Mouse (Mus musculus): ENCODE measurements around the gene Il5ra. TPM values are rescaled to one million over a fixed set of nuclear protein-coding genes. Genes with fewer than 3 reads are reported as not detected.

Gene Il5ra
- polyA plus RNA-seq, 1 experiment from 2014 or later, result not detected

DNA sequence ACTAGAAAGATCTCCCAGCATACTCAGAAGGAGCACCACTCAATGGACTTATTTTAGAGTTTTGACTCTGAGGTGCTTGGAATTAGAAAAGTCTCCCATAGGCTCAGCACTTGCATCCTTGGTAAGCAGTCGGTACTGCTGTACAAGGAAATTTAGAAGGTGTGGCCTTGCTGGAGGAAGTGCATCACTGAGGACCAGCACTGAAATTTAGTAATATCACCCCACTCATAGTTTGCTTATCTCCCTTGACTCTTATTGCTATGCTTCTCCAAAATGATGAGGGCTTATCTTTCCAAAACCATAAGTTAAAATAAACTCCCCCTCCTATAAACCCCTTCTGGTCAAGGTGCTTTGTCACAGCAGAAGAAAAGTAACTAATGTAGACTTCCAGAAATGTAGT, 12.6 kb upstream of the Il5ra start:
- Histone ChIP-seq H3K4me3 (ENCODE audit: low read depth, low read length) (no peak overlapping the region), H3K4me1 (replicated peaks; ENCODE audit: control insufficient read depth, insufficient read depth, low read length) (no peaks in the 10 kb centered on the region), H3K9me3 (ENCODE audit: control insufficient read depth) (no peaks in the 10 kb centered on the region), H3K9ac (ENCODE audit: low read depth, low read length) (no peak overlapping the region), H3K36me3 (ENCODE audit: control insufficient read depth, insufficient read depth) (no peaks in the 10 kb centered on the region), H3K27ac (ENCODE audit: low read depth, low read length) (no peak overlapping the region), H3K27me3 (replicated peaks; ENCODE audit: control insufficient read depth, insufficient read depth, low read length) (no peaks in the 10 kb centered on the region; the same call in 1 of the 2 replicates), H3K4me2 (replicated peaks; ENCODE audit: low read depth) (no peak overlapping the region)
- WGBS, result 79% methylated on average over 1 of the region's 1 CpGs
- ATAC-seq, result no peak
- no peak for TF ChIP-seq CTCF (IDR thresholded peaks at IDR 0.05; ENCODE audit: low read depth)

DNA sequence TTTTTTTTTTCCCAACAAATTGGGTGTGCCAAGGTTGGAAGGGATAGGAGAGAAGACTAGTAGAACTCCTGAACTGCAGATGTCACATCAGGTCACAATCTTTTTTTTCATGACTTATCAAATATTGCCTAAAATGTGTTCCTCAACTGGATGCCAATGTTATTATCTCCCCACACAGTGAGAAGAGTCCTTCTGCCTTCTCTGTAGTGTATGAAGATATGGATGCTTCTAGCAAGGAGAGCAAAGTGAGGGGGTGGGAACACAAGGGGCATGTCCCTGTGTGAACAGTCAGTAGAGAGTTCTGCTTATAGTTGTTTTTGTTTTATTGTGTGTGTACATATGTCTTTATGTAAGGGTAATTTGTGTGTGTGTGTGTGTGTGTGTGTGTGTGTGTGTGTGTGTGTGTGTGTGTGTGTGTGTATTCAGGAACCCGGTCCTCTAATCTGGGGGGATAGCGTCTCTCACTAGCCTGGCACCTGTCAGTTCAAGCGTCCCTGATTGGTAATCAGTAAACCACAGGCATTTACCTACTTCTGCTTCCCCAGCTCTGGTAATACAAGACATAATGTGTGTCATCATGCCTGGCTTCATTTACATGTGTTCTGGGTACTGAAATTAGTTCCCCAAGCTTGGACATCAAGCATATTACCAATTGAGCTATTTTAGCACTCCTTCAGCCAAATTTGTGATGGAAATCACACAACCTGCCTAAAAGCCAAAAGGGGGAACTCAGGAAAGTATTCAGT, 11.8 kb upstream of the Il5ra start:
- Histone ChIP-seq H3K4me2 (replicated peaks; ENCODE audit: low read depth) (no peak overlapping the region), H3K27ac (ENCODE audit: low read depth, low read length) (no peak overlapping the region), H3K4me1 (replicated peaks; ENCODE audit: control insufficient read depth, insufficient read depth, low read length) (no peaks in the 10 kb centered on the region), H3K4me3 (ENCODE audit: low read depth, low read length) (no peak overlapping the region), H3K27me3 (replicated peaks; ENCODE audit: control insufficient read depth, insufficient read depth, low read length) (no peaks in the 10 kb centered on the region; the same call in 1 of the 2 replicates), H3K36me3 (ENCODE audit: control insufficient read depth, insufficient read depth) (no peaks in the 10 kb centered on the region), H3K9me3 (ENCODE audit: control insufficient read depth) (no peaks in the 10 kb centered on the region), H3K9ac (ENCODE audit: low read depth, low read length) (no peak overlapping the region)
- no peak for ATAC-seq
- no peak for TF ChIP-seq CTCF (IDR thresholded peaks at IDR 0.05; ENCODE audit: low read depth)
- WGBS, result 88% methylated on average over 3 of the region's 3 CpGs

DNA sequence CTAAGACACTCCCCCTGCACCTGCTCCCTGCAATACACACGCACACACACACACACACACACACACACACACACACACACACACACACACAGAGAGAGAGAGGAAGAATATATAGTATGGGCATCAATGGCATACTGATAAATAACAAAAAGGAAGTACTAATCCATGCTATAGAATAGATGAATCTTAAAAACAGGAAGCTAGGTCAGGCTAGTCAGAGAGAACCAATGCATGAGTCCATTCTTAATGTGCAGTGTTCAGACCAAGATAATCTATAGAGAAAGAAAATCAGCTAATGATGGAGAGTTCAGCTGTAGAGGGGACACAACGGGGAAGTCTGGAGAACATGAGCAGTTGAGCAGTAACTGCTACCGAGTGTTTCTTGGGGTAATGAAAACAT, 9.5 kb upstream of the Il5ra start:
- no peaks in the 10 kb centered on the region for H3K27me3 ChIP-seq (replicated peaks; ENCODE audit: control insufficient read depth, insufficient read depth, low read length)
- no peak for ATAC-seq
- H3K27ac ChIP-seq (ENCODE audit: low read depth, low read length), result no peak overlapping the region
- no peak overlapping the region for H3K4me3 ChIP-seq (ENCODE audit: low read depth, low read length)
- TF ChIP-seq CTCF (IDR thresholded peaks at IDR 0.05; ENCODE audit: low read depth), result no peak
- H3K9ac ChIP-seq (ENCODE audit: low read depth, low read length), result no peak overlapping the region
- H3K9me3 ChIP-seq (ENCODE audit: control insufficient read depth), result no peaks in the 10 kb centered on the region
- WGBS, result 71% methylated on average over 3 of the region's 3 CpGs
- no peaks in the 10 kb centered on the region for H3K36me3 ChIP-seq (ENCODE audit: control insufficient read depth, insufficient read depth)
- no peaks in the 10 kb centered on the region for H3K4me1 ChIP-seq (replicated peaks; ENCODE audit: control insufficient read depth, insufficient read depth, low read length)
- H3K4me2 ChIP-seq (replicated peaks; ENCODE audit: low read depth), result no peak overlapping the region

DNA sequence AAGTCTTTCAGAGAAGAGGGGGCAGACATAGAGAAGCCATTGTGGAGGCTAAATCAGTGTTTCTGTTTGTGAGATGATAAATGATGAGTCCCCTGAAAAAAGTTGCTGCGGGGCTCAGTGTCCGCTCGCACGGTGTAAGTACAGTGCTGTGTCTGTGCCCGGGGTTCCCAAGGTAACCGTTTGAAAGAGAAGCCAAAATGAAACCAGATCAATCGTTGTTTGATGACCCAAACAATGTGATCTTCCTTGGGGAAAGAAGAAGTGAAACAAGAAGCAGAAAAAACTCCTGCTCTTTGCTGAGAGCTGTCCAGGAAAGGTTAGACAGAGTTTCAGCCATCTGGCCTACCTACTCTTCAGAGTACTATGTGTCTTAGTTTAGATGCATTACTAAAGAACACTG, 1.5 kb upstream of the Il5ra start:
- 85% methylated on average over 7 of the region's 7 CpGs for WGBS

DNA sequence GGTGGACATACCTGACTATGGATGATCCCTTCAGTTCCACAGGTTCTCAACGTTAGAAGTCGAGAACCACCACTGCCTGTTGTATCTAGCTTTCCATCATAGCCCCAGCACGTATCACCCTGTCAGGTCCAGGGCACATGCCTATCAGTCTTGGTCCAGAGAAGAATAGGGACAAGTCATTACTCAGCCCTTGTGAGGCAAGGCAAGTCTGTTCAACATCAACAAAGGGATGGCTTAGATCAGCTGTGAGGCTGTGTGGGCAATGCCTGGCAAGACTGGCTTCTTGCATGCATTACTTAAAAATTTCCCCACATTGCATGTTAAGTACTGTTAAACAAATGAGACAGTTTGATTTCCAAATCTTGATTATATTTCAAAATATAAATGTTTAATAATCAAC, 1.0 kb downstream of the Il5ra start:
- no peaks in the 10 kb centered on the region for H3K9me3 ChIP-seq (ENCODE audit: control insufficient read depth)
- 76% methylated on average over 3 of the region's 3 CpGs for WGBS
- H3K27me3 ChIP-seq (replicated peaks; ENCODE audit: control insufficient read depth, insufficient read depth, low read length), result no peaks in the 10 kb centered on the region
- ATAC-seq, result no peak
- no peak overlapping the region for H3K27ac ChIP-seq (ENCODE audit: low read depth, low read length)
- no peaks in the 10 kb centered on the region for H3K36me3 ChIP-seq (ENCODE audit: control insufficient read depth, insufficient read depth)
- H3K9ac ChIP-seq (ENCODE audit: low read depth, low read length), result no peak overlapping the region
- TF ChIP-seq CTCF (IDR thresholded peaks at IDR 0.05; ENCODE audit: low read depth), result no peak
- no peak overlapping the region for H3K4me2 ChIP-seq (replicated peaks; ENCODE audit: low read depth)
- no peak overlapping the region for H3K4me3 ChIP-seq (ENCODE audit: low read depth, low read length)
- H3K4me1 ChIP-seq (replicated peaks; ENCODE audit: control insufficient read depth, insufficient read depth, low read length), result no peaks in the 10 kb centered on the region

More for the DNA sequence above, 1.5 kb upstream of the Il5ra start:
- TF ChIP-seq CTCF (IDR thresholded peaks at IDR 0.05; ENCODE audit: low read depth), result no peak
- ATAC-seq, result no peak
- no peak overlapping the region for H3K4me2 ChIP-seq (replicated peaks; ENCODE audit: low read depth)
- no peaks in the 10 kb centered on the region for H3K4me1 ChIP-seq (replicated peaks; ENCODE audit: control insufficient read depth, insufficient read depth, low read length)
- no peaks in the 10 kb centered on the region for H3K36me3 ChIP-seq (ENCODE audit: control insufficient read depth, insufficient read depth)
- H3K4me3 ChIP-seq (ENCODE audit: low read depth, low read length), result no peak overlapping the region
- no peak overlapping the region for H3K9ac ChIP-seq (ENCODE audit: low read depth, low read length)
- H3K27ac ChIP-seq (ENCODE audit: low read depth, low read length), result no peak overlapping the region
- H3K9me3 ChIP-seq (ENCODE audit: control insufficient read depth), result no peaks in the 10 kb centered on the region
- no peaks in the 10 kb centered on the region for H3K27me3 ChIP-seq (replicated peaks; ENCODE audit: control insufficient read depth, insufficient read depth, low read length)

DNA sequence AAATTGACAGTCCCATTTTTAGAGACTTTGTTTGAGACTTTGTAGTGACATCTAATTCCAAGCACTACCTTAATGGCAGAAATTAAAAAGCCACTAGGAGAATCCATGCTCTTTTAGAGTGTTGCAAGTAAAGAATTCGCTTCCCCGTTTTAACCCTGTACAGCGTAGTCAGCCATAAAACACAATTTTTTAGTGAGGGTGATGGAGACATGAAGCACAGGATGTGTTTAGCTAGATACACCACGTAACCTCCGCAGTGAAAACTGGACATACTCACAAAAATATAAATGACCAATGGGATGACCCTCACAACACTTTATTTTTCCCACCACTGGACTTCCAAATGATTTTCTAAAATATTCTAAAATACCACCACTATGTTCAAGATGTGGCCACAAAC, 1.6 kb downstream of the Il5ra start:
- H3K4me3 ChIP-seq (ENCODE audit: low read depth, low read length), result no peak overlapping the region
- no peak for ATAC-seq
- no peaks in the 10 kb centered on the region for H3K36me3 ChIP-seq (ENCODE audit: control insufficient read depth, insufficient read depth)
- no peaks in the 10 kb centered on the region for H3K4me1 ChIP-seq (replicated peaks; ENCODE audit: control insufficient read depth, insufficient read depth, low read length)
- no peak overlapping the region for H3K9ac ChIP-seq (ENCODE audit: low read depth, low read length)
- TF ChIP-seq CTCF (IDR thresholded peaks at IDR 0.05; ENCODE audit: low read depth), result no peak
- WGBS, result 93% methylated on average over 5 of the region's 5 CpGs
- no peaks in the 10 kb centered on the region for H3K9me3 ChIP-seq (ENCODE audit: control insufficient read depth)
- no peak overlapping the region for H3K4me2 ChIP-seq (replicated peaks; ENCODE audit: low read depth)
- H3K27ac ChIP-seq (ENCODE audit: low read depth, low read length), result no peak overlapping the region
- no peaks in the 10 kb centered on the region for H3K27me3 ChIP-seq (replicated peaks; ENCODE audit: control insufficient read depth, insufficient read depth, low read length)

All from intestine, postnatal 0 days (tissue).